Mouse (Mus musculus) layer of hippocampus, adult 11-12 months (tissue): ENCODE results near the gene Tspan4.

Experiments used
- DNase-seq: peaks from one replicate; pipeline ENCODE4 v3.0.0; 2022; ENCODE audit warnings: low spot score

The Tspan4 gene

DNA sequence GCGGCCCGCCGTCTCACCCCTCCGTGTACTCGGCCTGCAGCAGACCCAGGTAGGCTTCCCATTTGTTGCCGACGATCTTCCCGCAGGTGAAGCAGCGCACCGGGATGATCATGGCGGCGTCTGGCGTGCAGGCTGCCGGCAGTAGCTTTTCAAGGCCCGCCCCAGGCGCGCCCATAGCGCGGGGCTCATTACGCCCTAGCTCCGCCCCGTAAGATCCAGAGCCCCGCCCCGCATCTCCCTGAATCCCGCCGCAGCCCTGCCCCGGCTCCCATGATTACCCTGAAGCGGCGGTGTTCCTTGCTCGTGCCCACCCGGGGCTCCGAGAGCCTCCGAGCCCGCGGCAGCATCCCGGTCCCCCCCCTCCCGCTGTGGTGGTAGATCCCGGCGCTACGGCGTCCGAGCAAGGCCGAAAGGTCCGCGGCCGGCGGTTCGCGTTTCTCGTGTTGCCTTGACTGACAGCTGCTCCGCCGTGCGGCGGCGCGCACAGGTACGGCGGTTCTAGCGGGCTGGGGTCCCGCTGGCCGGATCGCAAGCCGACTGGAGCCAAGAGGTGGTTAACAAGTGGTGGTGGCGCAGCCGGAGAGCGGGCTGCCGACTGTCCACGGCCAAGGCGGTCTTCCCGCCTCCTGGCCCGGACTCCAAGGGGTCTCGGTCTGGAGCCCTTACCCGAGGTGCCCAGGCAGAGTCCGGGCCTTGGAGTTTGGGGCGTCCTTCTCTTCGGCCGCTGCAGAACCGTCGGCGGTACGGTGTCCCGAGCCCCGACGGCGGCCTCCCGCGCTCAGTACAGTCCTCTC lies at the start of gene Tspan4, which contains the start of gene Polr2l:
Gene Tspan4 (plus strand): TSS at position 230 of the 794 bp plus-strand sequence.
Gene Polr2l (minus strand): TSS at position 122 of the 794 bp plus-strand sequence.
- DNase-seq: peak; percentile 85

- DNase-seq: no peak
These were observed 47.9 kb upstream of the Tspan4 start for GRCm38 (mm10) chr7:141426948-141427730.

GRCm38 (mm10) chr7:141428701-141429100 lies 46.3 kb upstream of the Tspan4 start:
- DNase-seq: no peak

DNA sequence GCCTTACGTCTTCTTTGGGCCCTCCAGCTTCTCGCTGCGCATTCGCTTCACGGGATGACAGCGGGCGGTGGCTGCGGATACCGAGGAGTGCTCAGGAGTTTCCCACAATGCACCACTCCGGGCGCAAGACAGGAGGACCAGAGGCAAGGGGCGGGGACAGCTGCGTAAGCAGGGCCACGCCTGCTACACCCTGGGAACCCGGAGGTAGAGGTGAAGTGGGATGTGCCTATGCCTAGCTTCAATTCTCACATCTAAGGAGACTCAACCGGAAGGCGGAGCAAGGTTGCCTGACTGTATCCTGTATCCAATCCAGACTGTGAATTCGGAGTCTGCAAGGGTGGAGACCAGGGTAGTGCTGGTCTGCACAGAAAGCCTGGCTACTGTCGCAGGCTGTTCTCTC lies 45.7 kb upstream of the Tspan4 start, which contains the start of gene Cend1:
Gene Cend1 (minus strand): TSS at position 182 of the 400 bp plus-strand sequence.
- peak; percentile 89 for DNase-seq

DNA sequence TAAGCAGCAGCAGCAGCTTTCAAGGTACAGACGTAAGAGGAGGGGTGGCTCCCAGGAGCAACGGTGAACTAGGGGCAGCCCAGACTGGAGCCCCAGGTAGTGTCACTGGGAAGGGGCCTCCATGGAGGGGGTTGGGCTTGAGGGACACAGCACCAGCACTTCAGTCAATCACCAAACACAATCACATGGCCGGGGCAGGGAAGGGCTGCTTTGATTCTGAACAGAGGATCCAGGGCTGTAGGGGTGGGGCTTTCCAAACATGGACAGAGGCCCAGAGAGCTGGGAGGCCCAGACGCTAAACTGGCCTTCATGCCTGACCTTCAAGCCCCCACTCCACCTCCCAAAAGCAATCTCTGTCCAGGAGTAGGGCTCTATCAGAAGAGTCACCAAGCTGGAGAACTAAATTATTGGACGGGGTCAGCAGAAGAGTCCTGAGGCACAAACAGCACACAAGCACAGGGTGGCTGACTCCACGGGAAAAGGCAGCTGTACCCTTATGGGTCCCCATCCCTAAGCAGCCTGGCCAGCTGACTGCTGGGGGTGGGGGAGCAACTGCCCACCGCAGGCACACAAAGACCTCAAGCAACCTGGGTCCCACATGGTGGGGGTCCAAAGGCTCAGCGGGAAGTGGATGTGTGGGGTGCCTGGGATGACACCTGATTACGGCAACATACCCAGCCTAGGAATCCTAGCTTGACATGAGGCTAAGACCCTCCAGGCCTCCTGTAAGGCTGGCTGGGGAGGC lies 45.0 kb upstream of the Tspan4 start:
- DNase-seq: no peak

DNA sequence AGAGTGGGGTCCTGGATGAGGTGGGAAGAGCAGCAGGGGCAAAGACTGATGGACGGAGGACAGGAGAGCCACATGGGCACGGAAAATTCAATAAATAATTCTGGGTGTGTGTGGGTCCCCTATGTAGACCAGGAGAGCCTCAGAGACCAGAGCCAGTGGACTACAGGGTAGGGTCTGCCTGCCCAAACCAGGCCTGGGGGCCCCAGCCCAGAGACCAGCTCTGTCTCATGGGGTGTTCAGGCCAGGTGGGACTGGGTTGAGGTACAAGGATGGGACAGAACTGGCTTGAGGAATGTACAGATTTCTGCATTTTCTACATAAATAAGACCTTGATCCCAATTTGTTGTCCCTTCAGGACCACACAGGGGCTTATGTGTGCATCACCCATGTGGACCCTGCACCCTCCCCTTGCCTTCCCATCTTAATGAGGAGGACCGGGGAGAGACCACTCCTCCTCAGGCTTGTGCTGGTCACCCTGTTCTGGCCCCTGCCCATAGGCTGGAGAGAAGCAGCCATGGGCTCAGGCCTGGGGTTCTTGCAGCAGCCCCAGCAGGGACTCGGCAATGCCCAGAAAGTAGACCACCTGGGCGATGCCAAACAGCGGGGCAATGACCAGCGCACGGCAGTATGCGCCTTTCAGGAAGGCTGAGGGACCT lies 44.3 kb upstream of the Tspan4 start:
- DNase-seq: no peak

GRCm38 (mm10) chr7:141431434-141432185 lies 43.4 kb upstream of the Tspan4 start:
- no peak for DNase-seq

GRCm38 (mm10) chr7:141432186-141432611 lies 42.8 kb upstream of the Tspan4 start:
- no peak for DNase-seq

DNA sequence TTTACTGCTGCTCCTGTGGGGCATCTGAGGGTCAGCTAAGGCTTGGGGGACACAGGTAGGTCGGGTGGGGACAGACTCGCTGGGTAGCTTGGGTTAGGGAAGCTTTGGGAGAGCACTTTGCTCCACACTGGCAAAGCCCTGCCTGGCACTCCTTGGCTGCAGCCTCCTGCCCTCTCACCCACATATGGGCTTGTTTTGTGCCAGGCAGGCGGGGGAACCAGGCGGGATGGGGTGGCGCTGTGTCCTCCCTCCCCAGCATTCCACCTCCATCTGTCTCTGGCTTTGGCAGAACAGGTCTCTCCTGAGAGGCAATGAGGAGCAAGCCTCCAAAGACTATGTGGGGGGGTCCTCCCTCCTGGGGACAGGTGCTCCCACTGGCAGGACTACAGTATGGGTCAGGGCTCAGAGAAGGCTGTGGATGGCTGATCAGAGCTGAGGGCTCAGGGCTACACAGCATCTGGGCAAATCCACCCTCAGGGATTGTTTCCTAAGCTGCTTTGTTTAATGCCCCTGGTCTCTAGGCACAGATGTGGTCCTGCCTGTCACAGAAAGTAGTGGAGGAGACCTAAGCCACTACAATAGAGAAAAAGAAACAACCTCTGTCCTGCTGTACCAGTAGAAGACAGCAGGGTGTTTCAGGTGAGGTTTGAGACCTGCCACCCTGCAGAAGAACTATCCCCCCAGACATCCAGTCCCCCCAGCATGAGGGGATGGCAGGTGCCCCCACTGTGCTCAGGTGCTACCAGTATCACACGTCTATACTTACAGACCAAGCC lies 42.1 kb upstream of the Tspan4 start:
- DNase-seq: no peak

GRCm38 (mm10) chr7:141433517-141434400 lies 41.3 kb upstream of the Tspan4 start:
- no peak for DNase-seq

- peak; percentile 66 for DNase-seq
These were observed 40.6 kb upstream of the Tspan4 start for GRCm38 (mm10) chr7:141434464-141434863.

DNA sequence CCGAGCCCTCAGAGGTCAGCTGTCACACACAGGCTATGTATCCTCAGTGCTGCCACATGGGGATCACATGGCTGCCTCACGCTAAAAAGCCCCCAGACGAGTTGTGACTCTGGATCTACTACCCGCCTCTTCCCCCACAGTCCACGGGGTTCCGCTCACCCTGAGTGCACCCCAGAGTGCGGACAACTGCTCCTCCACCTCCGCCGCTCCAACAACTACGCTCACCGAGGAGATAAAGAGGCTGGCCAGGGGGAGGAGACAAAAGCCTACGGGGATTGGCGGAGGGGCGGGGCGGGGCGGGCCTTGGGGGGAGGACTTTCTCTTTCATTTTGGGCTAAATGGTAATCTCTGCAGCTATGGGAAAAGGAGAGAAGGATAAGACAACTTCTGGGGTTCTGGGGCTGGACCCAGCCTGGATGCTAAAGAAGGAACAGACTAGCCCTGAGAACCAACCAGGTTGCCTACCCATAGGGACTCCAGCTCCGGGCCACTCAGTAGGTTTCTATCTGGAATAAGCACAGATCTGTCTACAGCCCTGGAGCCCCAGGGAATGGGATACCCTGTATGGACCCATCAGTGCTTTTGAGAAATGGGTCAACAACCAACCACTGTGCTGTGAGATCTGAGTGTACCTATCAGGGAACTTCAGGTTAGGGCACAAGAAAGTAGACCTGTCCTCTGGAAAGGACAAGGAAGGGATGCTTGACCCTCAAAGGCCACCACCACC lies 39.7 kb upstream of the Tspan4 start:
- DNase-seq: no peak

- DNase-seq: no peak
These were observed 39.1 kb upstream of the Tspan4 start for GRCm38 (mm10) chr7:141435856-141436522.

GRCm38 (mm10) chr7:141436523-141436892 lies 38.5 kb upstream of the Tspan4 start:
- no peak for DNase-seq

DNA sequence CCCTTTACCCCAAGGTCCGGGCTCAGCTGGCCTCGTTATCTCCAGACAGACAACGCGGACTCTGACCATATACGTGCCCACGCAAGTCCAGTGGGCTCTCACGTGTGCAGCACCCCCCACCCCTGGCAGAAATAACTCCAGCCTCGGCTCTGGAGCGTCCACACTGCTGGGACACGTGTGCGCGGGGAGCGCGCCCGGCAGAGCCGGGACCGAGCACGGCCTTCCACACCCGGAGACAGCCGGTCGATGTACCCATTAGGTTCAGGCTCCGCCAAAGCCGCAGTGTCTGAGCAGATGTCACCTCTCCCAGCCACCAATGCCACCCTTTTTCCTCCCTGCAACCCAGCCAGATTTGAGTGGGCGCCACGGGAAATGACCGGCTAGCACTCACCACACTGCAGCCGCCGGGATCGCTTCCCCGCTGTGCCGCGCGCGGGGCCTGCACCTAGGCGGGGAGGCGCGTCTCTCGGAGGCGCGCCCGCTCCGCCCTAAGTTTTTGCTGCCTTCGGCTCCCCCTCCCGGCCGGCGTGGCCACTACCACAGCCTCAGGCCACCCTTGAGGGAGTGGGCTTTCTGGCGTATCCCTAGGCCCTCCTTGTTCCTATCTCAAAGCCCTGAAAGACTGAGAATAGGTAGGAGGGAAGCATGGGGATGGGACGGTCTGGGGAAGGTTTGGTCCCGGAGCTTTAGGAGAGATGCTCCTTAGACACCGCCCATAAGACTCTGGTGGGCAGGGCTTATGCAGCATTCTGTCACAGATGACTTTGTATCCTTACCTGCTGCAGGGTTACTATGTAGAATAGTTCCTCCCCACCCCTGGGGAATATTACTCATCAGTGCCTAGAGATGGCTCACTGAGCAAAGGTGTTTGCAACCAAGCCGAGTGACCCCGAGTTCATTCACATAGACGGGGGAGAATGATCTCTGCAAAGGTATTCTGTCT lies 37.6 kb upstream of the Tspan4 start, which contains the start of gene Slc25a22:
Gene Slc25a22 (minus strand): TSS at position 715 of the 943 bp plus-strand sequence.
- DNase-seq: peak; percentile 86

GRCm38 (mm10) chr7:141438201-141438968 lies 36.7 kb upstream of the Tspan4 start:
- no peak for DNase-seq
